Mouse (Mus musculus) embryonic fibroblast, embryonic 13.5 days (primary cell): ENCODE data around the gene Lsm10. TPM values are rescaled to one million over a fixed set of nuclear protein-coding genes. Genes with fewer than 3 reads are reported as not detected.

Experiments used
- H3K27ac ChIP-seq: 2 replicates; pipeline ENCODE4 v1.5.1; 2012; ENCODE audit warnings: low read length, control low read depth, inconsistent platforms; ENCODE audit not compliant: insufficient read depth
- H3K4me1 ChIP-seq: 2 replicates; pipeline ENCODE4 v1.6.1; 2011; ENCODE audit warnings: low read length; ENCODE audit not compliant: control insufficient read depth, insufficient read depth
- H3K4me3 ChIP-seq: 2 replicates; pipeline ENCODE4 v1.5.1; 2011; ENCODE audit warnings: mild to moderate bottlenecking, control low read depth, low read length; ENCODE audit not compliant: insufficient read depth
- CTCF ChIP-seq: IDR thresholded peaks from 2 replicates; pipeline ENCODE4 v1.5.1; 2011; ENCODE audit warnings: mild to moderate bottlenecking, control low read depth, low read length, moderate library complexity, borderline replicate concordance; ENCODE audit not compliant: insufficient read depth
- POLR2A ChIP-seq: IDR thresholded peaks from 2 replicates; pipeline ENCODE4 v1.6.1; 2011; ENCODE audit warnings: low read depth, mild to moderate bottlenecking, control low read depth, low read length, moderate library complexity
- polyA plus RNA-seq: library from polyadenylated mRNA; stranded (reverse); fragments of >200 nt; gene quantifications from 2 replicates; pipeline ENCODE4 v1.2.4, GENCODE M21; 2011; ENCODE audit warnings: low read depth; ENCODE audit not compliant: missing spikeins, insufficient read length

Gene Lsm10
- polyA plus RNA-seq, 1 experiment, result 38.7 TPM

DNA sequence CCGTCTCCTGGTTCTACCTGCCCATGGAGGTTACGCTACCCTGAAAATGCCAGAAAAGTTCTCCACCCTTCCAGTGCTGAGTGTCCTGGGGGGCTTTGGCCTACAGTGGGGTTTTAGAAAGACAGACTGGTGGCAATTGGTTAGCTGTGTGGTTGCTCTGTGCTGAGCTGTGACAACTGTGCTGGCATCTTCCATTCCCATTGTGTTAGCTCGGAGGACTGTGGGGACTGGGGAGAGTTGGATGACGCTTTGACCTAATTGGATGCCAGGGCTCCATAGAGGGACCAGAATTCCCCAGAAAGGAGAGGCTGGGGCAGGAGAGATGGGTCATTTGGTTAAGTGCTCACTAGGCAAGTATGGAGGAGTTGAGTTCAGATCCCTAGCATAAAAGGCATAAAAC lies 37.8 kb downstream of the Lsm10 start:
- H3K4me1 ChIP-seq, result peaks cover 34% of the 10 kb centered on the region
- H3K4me3 ChIP-seq, result no peak overlapping the region
- TF ChIP-seq POLR2A (no peak), CTCF (no peak)
- no peak overlapping the region for H3K27ac ChIP-seq

DNA sequence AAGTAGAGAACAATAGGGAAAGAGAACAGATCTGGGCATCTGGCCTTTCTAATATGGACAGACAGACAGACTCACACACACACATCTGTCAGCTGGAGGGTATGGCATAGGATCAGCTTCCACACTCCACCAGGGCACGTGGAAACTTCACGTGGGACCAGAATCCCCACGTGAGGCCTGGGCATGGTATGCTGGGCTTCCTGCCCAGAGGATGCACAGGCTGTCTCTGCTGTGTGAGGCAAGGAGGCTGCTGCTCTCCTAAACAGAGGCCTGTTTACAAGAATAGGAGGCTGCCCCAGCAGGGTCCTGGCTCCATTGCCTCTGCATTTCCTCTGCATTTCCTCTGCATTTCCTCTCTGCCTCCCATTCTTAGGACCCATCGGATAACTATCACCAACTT lies 38.2 kb downstream of the Lsm10 start:
- TF ChIP-seq POLR2A (no peak), CTCF (no peak)
- H3K27ac ChIP-seq, result no peak overlapping the region
- peaks cover 32% of the 10 kb centered on the region for H3K4me1 ChIP-seq
- H3K4me3 ChIP-seq, result no peak overlapping the region

DNA sequence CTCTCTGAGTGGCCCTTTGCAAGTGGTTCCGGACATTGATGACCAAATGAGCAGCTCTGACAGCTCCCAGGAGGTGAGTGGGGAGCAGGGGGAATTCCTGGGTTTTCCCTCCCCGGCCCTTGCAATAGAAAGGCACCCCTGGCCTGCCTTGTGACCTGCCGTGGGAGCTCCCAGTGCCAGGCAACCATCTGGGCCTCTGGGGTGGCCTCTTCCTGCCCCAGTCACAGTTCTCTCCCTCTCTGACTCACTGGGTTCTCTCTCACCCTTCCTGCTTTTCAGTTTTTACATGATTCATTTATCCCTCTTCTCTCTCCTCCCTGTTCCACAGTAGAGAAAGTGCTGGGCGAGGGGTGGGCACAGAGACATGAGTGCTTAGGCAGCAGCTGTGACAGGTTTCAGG lies 41.4 kb downstream of the Lsm10 start:
- Histone ChIP-seq H3K4me1 (peaks cover 7% of the 10 kb centered on the region; the same call in 1 of the 2 replicates), H3K27ac (no peak overlapping the region), H3K4me3 (no peak overlapping the region)
- TF ChIP-seq CTCF (no peak), POLR2A (no peak)

DNA sequence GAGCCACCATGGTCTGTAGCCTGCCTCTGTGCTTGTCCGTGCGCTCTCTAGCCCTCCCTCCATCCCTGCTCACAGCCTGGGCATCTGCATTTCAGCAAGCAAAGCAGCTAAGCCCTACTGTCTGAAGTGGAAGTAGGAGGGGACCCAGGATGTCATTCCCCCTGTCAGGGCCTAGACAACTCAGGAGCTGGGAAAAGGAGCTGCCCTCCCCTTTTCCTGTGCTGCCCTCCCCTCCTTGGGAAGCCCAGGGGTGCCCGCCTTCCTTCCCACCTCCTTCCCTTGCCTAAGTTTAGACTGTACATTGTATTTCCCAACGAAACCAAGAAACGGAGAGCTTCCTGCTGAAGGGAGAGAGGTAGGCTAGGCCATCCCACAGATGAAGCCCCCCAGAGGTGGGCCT lies 44.6 kb downstream of the Lsm10 start:
- H3K4me1 ChIP-seq, result peaks cover 3% of the 10 kb centered on the region; the same call in 1 of the 2 replicates
- TF ChIP-seq POLR2A (no peak), CTCF (no peak)
- H3K27ac ChIP-seq, result no peak overlapping the region
- no peak overlapping the region for H3K4me3 ChIP-seq

DNA sequence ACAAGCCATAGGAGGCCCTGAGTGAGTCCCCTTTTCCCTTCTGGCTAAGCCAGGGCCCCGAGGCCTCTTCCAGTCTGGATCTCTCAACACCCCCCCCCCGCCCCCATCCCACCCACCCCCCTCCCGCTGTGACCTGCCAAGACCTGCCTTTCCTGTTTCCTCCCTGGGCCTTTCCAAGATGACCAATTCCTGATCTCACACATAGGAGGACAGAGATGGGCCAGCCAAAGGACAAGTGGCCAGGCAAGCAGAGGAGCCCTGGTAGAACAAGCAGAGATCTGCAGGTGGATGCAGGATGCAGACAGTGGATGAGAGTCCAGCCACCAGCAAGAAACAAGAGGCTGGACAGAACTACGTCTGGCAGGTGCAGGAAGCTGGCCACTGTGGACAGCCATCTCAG lies 49.0 kb downstream of the Lsm10 start:
- TF ChIP-seq POLR2A, result no peak
- TF ChIP-seq CTCF, result no peak
- Histone ChIP-seq H3K4me3 (no peak overlapping the region), H3K4me1 (no peaks in the 10 kb centered on the region), H3K27ac (no peak overlapping the region)

DNA sequence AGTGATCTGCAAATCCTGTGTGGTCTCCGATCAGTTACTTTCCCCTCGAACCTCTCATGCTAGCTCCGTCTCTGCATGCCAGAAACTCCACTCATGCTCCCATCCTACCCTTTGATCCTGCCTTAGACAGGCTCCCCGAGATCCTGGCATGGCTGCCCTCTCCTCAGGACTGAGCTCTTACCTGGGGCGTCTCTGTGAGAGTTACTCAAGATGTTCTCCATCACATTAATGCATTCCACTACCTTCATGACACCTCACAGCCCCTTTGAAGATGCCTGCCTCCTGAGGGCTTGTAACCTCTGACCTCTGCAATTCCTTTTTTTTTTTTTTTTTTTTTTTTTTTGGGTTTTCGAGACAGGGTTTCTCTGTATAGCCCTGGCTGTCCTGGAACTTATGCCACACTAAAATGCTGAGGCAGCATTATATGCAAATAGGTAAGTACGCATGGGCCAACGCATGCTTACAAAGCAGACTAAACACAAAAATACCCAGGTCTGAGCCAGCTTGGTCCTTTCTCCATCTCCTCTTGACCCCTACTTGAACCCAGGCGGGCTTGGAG lies 50.6 kb downstream of the Lsm10 start:
- Histone ChIP-seq H3K4me3 (no peak overlapping the region), H3K4me1 (no peaks in the 10 kb centered on the region), H3K27ac (peak overlapping the region; percentile 64)
- no peak for TF ChIP-seq POLR2A
- TF ChIP-seq CTCF, result no peak

GRCm38 (mm10) chr4:126147533-126148160 lies 51.2 kb downstream of the Lsm10 start, which contains the start of gene Eva1b:
Gene Eva1b, plus strand, starts transcription at chr4:126147744.
- Histone ChIP-seq H3K27ac (peak within 1 kb of the TSS; percentile 86), H3K4me3 (peak within 1 kb of the TSS; percentile 69), H3K4me1 (no peaks in the 10 kb centered on the region)
- TF ChIP-seq CTCF (no peak), POLR2A (no peak)

Other genes with a start within 250 kb of the Lsm10 start
- gene Csf3r, start 72.1 kb upstream of the Lsm10 start, polyA plus RNA-seq, result 0.26 TPM in 1 of 2 replicates, not detected in the other
- 72.2 and 72.6 TPM in 2 replicates for gene Mrps15, start 49.7 kb upstream of the Lsm10 start, polyA plus RNA-seq
- gene Oscp1, start 38.1 kb upstream of the Lsm10 start, polyA plus RNA-seq, result 5.0 and 8.1 TPM in 2 replicates
- gene Stk40, start 7.3 kb downstream of the Lsm10 start, polyA plus RNA-seq, result 26.4 and 34.1 TPM in 2 replicates
- gene Eva1b, start 51.1 kb downstream of the Lsm10 start, polyA plus RNA-seq, result 41.0 and 53.7 TPM in 2 replicates
- 2.5 and 3.8 TPM in 2 replicates for gene Sh3d21, start 66.9 kb downstream of the Lsm10 start, polyA plus RNA-seq
- 311 and 382 TPM in 2 replicates for gene Thrap3, start 106.1 kb downstream of the Lsm10 start, polyA plus RNA-seq
- 83.0 and 98.9 TPM in 2 replicates for gene Map7d1, start 159.7 kb downstream of the Lsm10 start, polyA plus RNA-seq
- 96.6 and 102 TPM in 2 replicates for gene Trappc3, start 165.7 kb downstream of the Lsm10 start, polyA plus RNA-seq
- gene Col8a2, start 190.2 kb downstream of the Lsm10 start, polyA plus RNA-seq, result 7.7 and 40.4 TPM in 2 replicates
- gene Adprhl2, start 225.1 kb downstream of the Lsm10 start, polyA plus RNA-seq, result 15.9 and 16.7 TPM in 2 replicates
- 3.1 and 3.9 TPM in 2 replicates for gene Tekt2, start 229.1 kb downstream of the Lsm10 start, polyA plus RNA-seq